In genomic region chr17:12868043-12868442, GRCm38 (mm10) we compare ENCODE assay signal across 17 mouse cellular contexts. TPM values are rescaled to one million over a fixed set of nuclear protein-coding genes. Genes with fewer than 3 reads are reported as not detected.
A peak's percentile ranks its signal among the peaks of the same experiment; 100 is the strongest.
DNase-seq lines count a peak whose midpoint lies in the region; ATAC-seq and TF ChIP-seq lines count a peak whose summit lies in the region.
"Had no signal": no experiment of that assay in that cellular context is flagged by ENCODE, and none has a peak within 500 bp of the region (broad histone marks: within the 10 kb centered on the region; RNA-seq: fewer than 3 reads in every experiment).

TSS of gene Mas1 (minus strand) at chr17:12868143.

- H3K9ac ChIP-seq in embryonic facial prominence, embryonic 15.5 days: no peak within 1 kb of the TSS
- peak within 1 kb of the TSS; percentile 35; the same call in 1 of the 2 replicates for H3K9ac ChIP-seq in limb, embryonic 12.5 days (replicated peaks)
- H3K9ac ChIP-seq: forebrain, postnatal 0 days; liver, embryonic 13.5 days; midbrain, embryonic 13.5 days; neural tube, embryonic 12.5 days had no signal

- no peaks in the 10 kb centered on the region for H3K36me3 ChIP-seq in embryonic facial prominence, embryonic 15.5 days
- H3K36me3 ChIP-seq in limb, embryonic 12.5 days: no peaks in the 10 kb centered on the region
- H3K36me3 ChIP-seq: liver, embryonic 13.5 days; midbrain, embryonic 13.5 days; neural tube, embryonic 12.5 days had no signal

- no peak within 1 kb of the TSS for H3K4me2 ChIP-seq in embryonic facial prominence, embryonic 15.5 days (replicated peaks)
- H3K4me2 ChIP-seq in limb, embryonic 12.5 days: 0 out of 2 replicates have a peak within 1 kb of the TSS, but pooled peaks have one; percentile 6
- H3K4me2 ChIP-seq: liver, embryonic 13.5 days; midbrain, embryonic 13.5 days; neural tube, embryonic 12.5 days had no signal

- no peak for DNase-seq in gastrocnemius, adult 2 months
- DNase-seq in gastrocnemius, postnatal 36 days: no peak
- no peak for DNase-seq in layer of hippocampus, adult 18-20 months (ENCODE audit: low spot score in 2 of 2)
- no peak for DNase-seq in layer of hippocampus, adult 11-12 months (ENCODE audit: low spot score)
- DNase-seq in cerebellum, postnatal 36 days: no peak
- DNase-seq in T-cell, adult 2 months (ENCODE audit: low spot score): no peak
- DNase-seq: adrenal gland, postnatal 14 days; cerebellum, postnatal 25 days; forebrain, postnatal 0 days; liver, embryonic 13.5 days; lung, postnatal 10 days; retina, postnatal 1 day; spleen, adult 18-20 months had no signal

- TF ChIP-seq CTCF in gastrocnemius, adult 2 months (IDR thresholded peaks at IDR 0.05): no peak

- no peak for ATAC-seq in embryonic facial prominence, embryonic 15.5 days (ENCODE audit: insufficient number of reproducible peaks, low FRiP score, low TSS enrichment, low read depth)
- ATAC-seq in limb, embryonic 12.5 days (ENCODE audit: insufficient number of reproducible peaks, insufficient read depth, low FRiP score, low TSS enrichment, low read depth): no peak
- ATAC-seq: forebrain, postnatal 0 days; midbrain, embryonic 13.5 days had no signal

- H3K9me3 ChIP-seq in embryonic facial prominence, embryonic 15.5 days (replicated peaks): no peaks in the 10 kb centered on the region
- no peaks in the 10 kb centered on the region for H3K9me3 ChIP-seq in limb, embryonic 12.5 days
- H3K9me3 ChIP-seq: liver, embryonic 13.5 days; midbrain, embryonic 13.5 days; neural tube, embryonic 12.5 days had no signal

- H3K4me3 ChIP-seq in gastrocnemius, adult 2 months: peak within 1 kb of the TSS; percentile 65
- H3K4me3 ChIP-seq in embryonic facial prominence, embryonic 15.5 days (replicated peaks): no peak within 1 kb of the TSS
- no peak within 1 kb of the TSS for H3K4me3 ChIP-seq in limb, embryonic 12.5 days (replicated peaks)
- H3K4me3 ChIP-seq: liver, embryonic 13.5 days; midbrain, embryonic 13.5 days; neural tube, embryonic 12.5 days had no signal

- 28% methylated on average over 2 of the region's 2 CpGs for WGBS in embryonic facial prominence, embryonic 15.5 days
- WGBS in limb, embryonic 12.5 days: 42% methylated on average over 2 of the region's 2 CpGs

- intact Hi-C loops in gastrocnemius, adult 2 months (cut with DNase I): no loop called here
- intact Hi-C loops in gastrocnemius, postnatal 36 days (cut with DNase I): no loop called here

- H3K27ac ChIP-seq in gastrocnemius, adult 2 months: peak within 1 kb of the TSS; percentile 92
- H3K27ac ChIP-seq in embryonic facial prominence, embryonic 15.5 days (replicated peaks): peak within 1 kb of the TSS; percentile 48; the same call in 1 of the 2 replicates
- peak within 1 kb of the TSS; percentile 69 for H3K27ac ChIP-seq in limb, embryonic 12.5 days
- H3K27ac ChIP-seq: liver, embryonic 13.5 days; midbrain, embryonic 13.5 days; neural tube, embryonic 12.5 days had no signal

- peaks cover 25% of the 10 kb centered on the region for H3K4me1 ChIP-seq in embryonic facial prominence, embryonic 15.5 days
- H3K4me1 ChIP-seq in limb, embryonic 12.5 days (replicated peaks): peaks cover 51% of the 10 kb centered on the region
- H3K4me1 ChIP-seq: liver, embryonic 13.5 days; midbrain, embryonic 13.5 days; neural tube, embryonic 12.5 days had no signal

- H3K27me3 ChIP-seq in embryonic facial prominence, embryonic 15.5 days: no peaks in the 10 kb centered on the region; the same call in 1 of the 2 replicates
- no peaks in the 10 kb centered on the region for H3K27me3 ChIP-seq in limb, embryonic 12.5 days
- H3K27me3 ChIP-seq: midbrain, embryonic 13.5 days; neural tube, embryonic 12.5 days had no signal

RNA-seq across cellular contexts. Expression of gene Mas1, which starts in this region (rescaled TPM):
- under 1 TPM; 0.23 to 0.25 TPM for total RNA-seq in gastrocnemius, adult 2 months (2021)
- under 1 TPM; 0.22 to 0.54 TPM for total RNA-seq in gastrocnemius, postnatal 36 days (2021)
- 10 to 100 TPM; 60.6 to 71.7 TPM for total RNA-seq in layer of hippocampus, adult 18-20 months (2021)
- polyA plus RNA-seq in embryonic facial prominence, embryonic 15.5 days (2015; fragmentation: Nextera tagmentation; extraction: Ambion mirVana): 1.2 and 1.4 TPM in 2 replicates
- 0.91 and 2.0 TPM in 2 replicates for polyA plus RNA-seq in limb, embryonic 12.5 days (2016; fragmentation: Nextera tagmentation; extraction: Ambion mirVana)
- total RNA-seq: adrenal gland, postnatal 14 days had no signal
- polyA plus RNA-seq: liver, embryonic 13.5 days; midbrain, embryonic 13.5 days had no signal

Comparison
In these comparisons a context has a peak if more than half of its experiments do, and no peak if none do; other contexts are left out.
1. RNA of gene Mas1 (total RNA-seq): 60.6 to 71.7 TPM in layer of hippocampus, adult 18-20 months; 0.22 to 0.54 TPM in gastrocnemius, postnatal 36 days and 0.23 to 0.25 TPM in gastrocnemius, adult 2 months; every median in the first group is over 10 times any median in the second.
2. Peak in every context shown above with its lines, with median percentiles within 50 percentile points of each other: H3K27ac ChIP-seq.